Mouse (Mus musculus): ENCODE results near the gene Gm20388.

Gene Gm20388

DNA sequence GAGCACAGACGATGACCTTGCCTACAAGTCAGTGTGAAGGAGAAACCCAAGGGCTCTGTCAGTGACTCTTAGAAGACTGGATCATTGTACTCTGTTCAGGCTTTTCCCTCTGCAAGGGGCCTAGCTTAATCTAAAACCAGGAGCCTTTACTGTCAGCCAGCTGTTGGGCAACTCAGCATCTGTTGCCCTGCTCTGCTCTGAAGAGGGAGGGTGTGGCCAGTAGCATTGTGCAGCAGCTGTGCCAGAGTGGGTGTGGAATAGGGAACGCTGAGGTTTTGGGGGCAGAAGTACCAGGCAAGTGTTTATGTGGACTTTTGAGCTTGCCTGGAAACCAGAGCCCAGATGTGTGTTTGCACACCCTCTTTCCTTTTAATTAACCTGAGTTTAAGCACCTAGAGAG, 2111.1 kb downstream of the Gm20388 start:
- no peak for DNase-seq (ENCODE audit: low read depth, low spot score)

DNA sequence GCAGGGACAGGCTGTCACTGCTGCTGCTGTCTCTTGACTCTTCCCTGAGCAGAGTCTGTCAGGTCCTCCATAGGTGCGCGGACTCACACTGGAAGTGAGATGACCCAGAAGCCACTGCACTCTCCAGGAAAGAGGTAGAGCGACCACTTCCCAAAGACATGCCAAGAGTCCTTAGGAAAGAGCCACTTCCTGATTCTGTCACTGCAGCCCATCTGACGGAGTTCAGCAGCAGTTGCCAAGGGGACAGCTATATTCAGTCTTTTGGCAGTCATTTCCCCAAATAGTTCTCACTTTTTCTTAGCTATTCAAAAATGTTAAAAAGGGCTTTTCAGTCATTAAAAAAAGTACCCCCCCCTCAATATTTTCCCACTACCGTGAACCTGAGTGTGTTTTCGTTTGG, 2111.6 kb downstream of the Gm20388 start:
- DNase-seq (ENCODE audit: low read depth, low spot score), result no peak

DNA sequence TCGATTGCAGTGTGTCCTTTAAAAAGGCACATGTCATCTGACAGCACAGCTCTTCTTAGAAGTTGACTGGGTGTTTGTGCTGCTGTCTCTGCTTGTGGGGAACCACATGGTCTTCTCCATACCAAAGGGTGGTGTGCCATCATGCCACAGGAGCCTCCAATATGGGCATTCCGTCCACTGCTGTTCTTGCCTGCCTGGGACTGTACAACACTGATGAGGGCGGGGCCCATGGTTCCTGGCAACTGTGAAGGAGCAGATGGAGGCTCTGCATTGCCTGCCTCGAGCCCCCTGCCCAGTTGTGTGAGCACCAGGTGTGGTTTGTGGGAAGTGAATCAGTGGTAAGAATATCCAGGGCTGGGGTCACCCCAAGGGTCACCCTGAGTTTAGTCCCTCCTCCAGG, 2112.1 kb downstream of the Gm20388 start:
- no peak for DNase-seq (ENCODE audit: low read depth, low spot score)

DNA sequence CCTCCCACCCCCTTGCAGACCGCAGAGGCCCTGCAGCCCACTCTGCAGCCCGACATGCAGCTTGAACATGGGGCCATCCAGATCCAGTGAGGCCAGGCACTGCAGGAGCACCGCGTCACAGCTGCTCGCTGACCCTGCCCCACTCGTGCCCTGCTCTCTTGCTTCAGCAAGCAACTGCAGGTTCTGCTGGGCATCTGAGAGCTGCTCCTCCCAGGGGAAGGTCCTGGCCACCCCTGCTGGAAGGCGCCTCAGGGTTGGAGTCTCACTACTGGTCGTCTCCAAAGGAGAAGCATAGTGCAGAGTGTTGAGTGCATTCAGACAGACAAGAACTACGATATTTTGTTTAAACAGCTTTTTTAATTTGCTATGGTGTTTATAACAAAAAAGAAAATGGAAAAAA, 2114.9 kb downstream of the Gm20388 start:
- no peak for DNase-seq (ENCODE audit: low read depth, low spot score)

DNA sequence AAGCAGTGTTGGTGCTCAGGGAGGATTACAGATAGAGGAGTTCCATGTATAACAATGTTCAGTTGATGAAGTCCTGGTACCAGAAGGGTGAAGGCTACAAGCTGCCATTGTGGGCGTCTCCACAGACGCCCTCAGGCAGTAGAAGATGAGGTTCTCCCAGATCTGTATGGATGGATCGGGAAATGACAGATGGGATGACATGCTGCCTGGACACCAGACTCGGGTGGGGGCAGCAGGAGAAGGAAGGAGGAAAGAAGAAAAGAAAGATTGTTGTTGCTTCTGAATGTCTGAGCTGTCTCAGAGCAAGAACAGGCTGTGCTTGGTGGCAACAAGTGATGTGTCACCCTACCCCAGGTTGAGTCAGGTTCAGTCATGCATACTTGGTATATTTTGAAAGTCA, 2117.5 kb downstream of the Gm20388 start:
- no peak for DNase-seq (ENCODE audit: low read depth, low spot score)

DNA sequence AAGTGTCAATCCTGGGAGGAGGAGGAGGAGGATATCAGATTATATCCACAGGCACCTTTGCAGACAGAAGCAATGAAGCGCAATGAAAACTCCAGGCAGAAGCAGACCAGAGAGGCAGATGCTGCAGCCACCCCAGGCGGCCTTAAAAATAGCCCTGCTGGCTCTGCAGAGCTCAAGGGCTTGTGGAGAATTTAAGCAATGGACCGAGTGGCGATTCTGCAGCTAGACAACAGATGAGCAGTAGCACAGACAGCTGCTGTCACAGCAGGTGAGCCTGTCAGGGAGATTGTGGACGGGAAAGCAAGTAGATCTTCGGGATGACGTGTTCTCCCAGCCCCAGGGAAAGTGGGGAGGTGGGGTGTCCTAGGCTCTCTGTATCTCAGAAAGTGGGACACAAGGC, 2120.3 kb downstream of the Gm20388 start:
- DNase-seq (ENCODE audit: low read depth, low spot score), result peak; percentile 15

DNA sequence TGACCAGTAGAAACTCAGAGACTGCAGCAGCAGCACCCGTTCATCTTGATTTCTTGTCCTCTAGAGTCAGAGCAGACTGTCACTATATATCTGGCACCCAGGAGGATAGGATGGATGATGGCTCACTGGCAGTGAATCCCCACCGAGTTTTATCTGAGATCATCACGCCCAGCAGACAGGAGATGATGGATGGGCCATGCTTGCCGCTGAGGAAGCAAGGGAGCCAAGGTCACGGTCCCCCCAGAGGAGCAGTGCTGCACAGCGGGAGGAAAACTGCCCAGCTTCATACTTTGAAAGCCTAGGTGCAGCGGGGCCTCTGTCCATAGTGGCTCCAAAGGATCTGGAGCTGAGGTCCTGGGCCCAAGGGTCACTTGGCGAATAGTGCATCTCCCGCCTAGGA, 2122.1 kb downstream of the Gm20388 start:
- DNase-seq (ENCODE audit: low read depth, low spot score), result no peak

DNA sequence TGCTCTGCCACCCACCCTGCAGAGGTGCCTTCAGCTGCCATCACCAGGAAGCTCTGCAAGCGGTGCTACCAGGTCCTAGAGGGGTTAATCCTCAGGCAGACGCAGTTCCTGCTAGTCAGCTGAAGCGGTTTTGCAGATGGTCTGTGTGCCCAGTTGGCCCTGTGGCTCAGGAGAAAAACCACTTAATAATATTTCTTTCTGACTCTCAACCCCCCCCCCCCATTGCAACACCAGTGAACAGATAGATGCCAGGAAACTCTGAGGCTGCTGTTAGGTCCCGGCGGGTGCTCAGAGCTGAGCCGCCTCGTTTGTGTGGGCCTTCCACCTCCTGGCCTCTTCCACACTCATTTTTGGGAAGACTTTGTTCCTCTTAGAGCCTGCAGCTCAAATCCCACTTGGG, 2124.9 kb downstream of the Gm20388 start:
- no peak for DNase-seq (ENCODE audit: low read depth, low spot score)

DNA sequence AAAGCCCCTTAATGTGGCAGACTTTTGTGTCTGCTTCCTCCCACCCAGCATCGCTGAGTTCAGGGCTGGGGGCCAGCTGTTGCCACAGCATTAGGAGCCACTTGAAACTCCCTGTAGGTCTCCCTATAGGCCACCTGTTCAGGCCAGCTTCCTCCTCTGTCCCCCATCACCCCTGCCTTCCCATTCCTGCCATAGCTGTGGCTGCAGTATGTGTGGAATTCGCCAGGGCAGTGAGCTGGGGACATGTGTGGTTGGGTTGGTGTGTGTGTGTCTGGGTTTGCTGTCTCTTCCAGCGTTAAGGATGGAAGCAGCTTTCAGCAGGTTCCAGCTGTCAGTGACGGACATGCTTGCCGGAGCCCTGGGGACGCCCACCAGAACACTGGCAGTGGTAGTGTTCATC, 2125.7 kb downstream of the Gm20388 start:
- DNase-seq (ENCODE audit: low read depth, low spot score), result no peak

DNA sequence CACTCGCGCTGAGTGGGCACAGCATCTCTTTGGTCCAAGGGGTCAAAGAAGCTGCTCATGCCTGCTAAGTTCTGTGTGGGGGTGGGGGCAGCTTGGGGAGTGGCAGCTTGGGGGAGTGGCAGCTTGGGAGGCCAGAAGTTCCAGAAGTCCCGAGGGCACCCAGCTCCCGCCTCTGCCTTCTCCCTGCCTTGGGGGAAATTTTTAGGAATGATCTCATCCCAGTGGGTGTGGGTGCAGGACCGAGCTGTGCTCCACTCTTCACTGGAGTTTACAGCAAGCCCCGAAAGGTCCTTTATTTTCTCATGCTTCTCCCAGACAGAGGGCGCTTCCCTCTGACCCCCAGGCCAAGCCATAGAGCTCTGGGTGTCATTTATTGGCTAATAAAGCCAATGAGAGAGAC, 2126.6 kb downstream of the Gm20388 start:
- DNase-seq (ENCODE audit: low read depth, low spot score), result no peak

DNA sequence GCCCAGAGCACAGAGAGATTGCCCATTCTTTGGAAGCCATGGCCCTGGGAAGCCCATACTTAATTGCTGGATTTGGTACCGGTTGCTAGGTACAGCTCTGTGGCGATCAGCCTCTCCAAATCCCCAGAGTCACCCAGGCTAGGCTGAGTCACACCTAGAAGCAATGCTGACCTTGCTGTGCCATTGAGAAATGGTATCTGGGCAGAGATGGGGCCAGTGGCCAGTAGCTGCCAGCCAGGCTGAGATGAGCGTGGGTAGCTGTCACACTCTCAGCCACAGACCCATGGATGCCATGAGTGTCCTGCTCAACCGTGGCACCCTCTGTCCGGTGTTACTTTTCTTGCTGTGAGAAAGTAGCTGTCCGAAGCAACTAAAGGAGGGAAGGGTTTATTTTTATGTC, 2127.4 kb downstream of the Gm20388 start:
- no peak for DNase-seq (ENCODE audit: low read depth, low spot score)

DNA sequence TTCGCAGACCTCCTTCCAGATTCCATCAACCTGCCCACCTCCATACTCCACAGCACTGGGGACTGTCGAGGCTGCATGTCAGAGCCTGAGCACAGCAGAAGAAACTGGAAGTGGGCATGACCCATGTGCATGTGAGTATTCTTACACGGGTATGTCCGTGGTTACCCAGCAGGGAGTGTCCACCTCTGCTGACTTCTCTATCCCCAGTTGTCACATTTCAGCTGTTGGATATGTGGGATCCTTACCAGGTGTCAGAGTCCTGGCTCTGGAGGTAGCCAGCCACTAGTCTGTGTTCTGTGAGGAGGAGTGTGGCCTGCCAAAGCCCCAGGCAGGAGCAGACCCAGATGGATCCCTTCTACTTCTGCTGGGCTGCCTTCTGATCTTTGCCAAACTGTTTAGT, 2128.8 kb downstream of the Gm20388 start:
- DNase-seq (ENCODE audit: low read depth, low spot score), result no peak

DNA sequence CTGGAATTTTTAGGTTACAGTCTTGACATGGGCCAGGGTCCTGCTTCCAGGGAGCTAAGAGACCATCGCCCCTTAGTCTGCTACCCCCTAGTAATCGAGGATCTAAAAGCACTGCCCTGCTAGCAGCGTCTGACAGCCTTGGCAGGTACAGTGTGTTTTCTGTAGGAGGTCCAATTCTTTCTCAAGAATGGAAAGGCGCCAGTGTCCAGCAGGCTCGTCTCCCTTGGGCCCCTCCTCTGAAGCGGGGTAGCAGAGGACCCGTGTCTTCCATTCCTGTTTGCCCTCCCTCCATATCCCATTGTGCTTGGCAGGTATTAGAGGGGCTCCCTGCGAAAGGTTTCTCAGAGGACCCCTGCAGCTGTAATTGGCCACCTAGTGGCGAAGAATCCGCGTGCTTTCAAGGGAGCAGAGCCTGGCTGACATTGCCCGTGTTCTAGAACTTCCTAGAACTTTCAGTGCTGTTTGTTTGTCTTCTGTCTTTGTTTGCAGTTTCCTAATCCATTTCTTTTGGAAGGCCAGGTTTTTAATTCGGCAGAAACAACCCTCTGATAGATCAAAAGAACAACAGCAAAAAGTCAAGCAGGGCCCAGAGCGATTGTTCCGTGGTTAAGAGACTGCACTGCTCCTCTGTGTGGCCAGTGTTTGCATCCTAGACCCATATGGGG, 2136.7 kb downstream of the Gm20388 start:
- DNase-seq (ENCODE audit: low read depth, low spot score), result no peak

DNA sequence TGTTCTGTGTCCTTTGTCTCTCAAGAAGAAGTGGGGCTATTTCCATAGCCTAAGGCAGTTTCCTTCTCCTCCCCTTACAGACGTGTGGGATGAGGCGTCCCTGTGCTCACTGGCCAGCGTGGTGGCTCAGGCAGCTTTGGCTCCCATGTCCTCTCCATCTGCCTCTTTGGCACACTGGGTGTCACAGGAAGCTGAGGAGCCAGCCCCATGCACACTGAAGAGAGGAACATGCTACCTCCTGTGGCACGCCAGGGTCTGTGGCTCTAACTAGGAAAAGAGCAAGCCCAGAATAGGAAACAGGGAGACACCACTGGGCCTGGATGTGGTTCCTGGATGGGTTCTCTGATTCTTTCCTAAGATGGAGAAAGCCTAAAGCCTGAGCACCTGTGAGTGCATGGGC, 2138.6 kb downstream of the Gm20388 start:
- no peak for DNase-seq (ENCODE audit: low read depth, low spot score)

DNA sequence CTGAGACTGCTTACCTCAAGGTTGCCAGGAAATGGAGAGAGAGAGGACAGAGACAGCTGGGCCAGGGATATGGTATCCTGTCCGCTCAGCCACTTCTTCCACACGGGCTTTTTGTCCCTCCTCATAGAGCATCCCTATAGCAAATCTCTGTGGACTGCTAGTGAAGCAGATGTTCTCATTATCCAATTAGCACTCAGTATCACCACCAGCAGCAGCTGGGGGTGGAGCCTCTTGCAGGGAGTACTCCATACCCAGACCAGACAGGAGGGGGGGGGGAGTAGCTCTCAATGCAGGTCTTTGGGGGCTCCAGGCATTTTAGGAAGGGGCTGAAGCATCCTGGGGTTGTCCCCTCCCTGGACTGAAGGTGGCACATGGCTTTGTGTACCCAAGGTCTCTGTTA, 2139.3 kb downstream of the Gm20388 start:
- DNase-seq (ENCODE audit: low read depth, low spot score), result no peak

DNA sequence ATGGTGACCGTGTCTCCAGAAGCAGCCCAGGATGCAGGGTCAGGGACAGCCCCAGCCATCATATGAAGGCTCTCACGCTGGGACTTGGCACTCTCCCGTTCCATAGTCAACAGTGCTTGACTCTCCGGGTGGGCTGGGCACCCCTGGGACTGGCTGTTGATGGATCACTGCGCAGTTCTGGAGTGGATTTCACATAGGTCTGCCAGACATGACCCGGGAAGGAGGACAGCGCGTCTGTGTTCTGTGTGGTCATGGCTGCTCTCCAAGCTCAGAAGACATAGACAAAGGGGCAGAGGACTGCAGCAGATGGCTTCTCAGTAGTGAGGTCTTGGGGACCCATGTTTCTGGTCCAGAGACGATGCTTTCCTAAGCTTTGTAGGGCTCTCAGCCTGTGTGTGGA, 2140.0 kb downstream of the Gm20388 start:
- no peak for DNase-seq (ENCODE audit: low read depth, low spot score)

DNA sequence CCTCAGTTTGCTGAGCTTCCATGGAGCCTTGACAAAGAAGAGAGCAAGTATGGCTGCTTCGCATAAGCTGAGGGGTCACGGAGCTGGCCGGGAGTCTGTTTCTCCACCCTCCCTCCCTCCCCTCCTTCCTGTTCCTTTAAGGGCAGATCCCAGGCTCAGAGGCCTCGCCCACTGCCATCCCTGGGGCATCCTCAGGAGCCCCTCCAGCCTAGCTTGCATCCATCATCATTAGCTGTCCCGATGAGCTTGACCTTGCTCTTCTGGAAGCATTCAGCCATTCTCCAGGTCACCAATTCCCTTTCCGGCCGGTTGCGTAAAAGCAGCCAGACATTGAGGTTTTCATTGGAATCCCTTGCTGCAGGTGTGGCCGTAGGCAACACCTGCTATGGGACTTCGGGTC, 2144.7 kb downstream of the Gm20388 start:
- no peak for DNase-seq (ENCODE audit: low read depth, low spot score)

DNA sequence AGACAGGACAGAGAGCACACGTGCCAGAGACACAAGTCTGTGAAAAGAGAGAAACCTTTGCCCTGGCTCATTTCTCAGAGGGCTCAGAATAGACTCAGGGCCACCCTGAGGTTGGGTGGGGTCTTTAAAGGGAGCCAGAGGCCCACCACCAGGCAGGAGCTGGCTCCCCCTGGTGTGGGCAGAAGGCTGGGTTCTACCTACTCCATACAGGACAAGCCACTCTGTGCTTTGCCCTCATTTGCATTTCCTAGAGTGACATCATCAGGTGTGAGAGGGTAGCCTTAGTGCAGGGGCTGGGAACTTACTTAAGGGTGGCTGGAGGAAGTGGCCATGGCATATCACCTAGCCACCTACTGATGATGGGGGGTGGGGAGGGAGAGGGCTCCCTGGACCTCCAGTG, 2145.5 kb downstream of the Gm20388 start:
- DNase-seq (ENCODE audit: low read depth, low spot score), result no peak

DNA sequence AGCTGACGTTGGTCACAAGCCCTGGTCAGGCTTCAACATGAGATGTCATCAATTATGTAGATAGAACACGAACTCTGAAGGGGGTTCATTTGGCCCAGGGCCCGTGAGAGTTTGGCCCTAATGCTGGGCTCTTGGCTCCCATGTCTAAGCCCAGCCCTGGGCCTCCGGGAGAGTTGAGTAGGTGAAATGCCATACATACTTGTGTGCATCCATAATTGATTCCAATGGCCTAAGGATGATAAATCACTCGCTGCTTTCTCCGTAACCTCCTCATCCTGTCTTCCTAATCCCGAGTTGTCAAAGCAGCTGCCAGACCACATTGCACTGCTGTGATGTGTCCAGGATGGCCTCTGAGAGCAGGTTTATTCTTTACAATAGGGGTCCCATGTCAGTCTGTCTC, 2146.2 kb downstream of the Gm20388 start:
- no peak for DNase-seq (ENCODE audit: low read depth, low spot score)

DNA sequence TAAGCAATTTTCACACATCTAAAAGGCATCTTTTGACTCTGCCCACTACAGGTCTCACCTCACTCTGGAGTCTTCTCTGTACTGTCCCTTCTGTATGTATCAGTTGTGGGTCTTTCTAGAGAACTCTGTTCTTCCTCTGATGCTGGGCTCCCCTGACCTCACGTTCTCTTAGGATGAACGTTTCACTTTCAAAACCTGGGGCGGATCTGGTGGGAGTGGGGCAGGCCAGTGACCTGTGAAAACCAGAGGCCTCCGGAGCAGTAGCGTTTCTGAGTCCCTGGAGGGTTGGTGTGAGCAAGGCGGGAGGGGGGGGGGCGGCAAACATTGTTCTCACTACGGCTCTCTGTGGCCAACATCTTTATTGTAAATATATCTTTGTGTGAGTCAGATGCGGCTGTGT, 2147.9 kb downstream of the Gm20388 start:
- DNase-seq (ENCODE audit: low read depth, low spot score), result no peak

DNA sequence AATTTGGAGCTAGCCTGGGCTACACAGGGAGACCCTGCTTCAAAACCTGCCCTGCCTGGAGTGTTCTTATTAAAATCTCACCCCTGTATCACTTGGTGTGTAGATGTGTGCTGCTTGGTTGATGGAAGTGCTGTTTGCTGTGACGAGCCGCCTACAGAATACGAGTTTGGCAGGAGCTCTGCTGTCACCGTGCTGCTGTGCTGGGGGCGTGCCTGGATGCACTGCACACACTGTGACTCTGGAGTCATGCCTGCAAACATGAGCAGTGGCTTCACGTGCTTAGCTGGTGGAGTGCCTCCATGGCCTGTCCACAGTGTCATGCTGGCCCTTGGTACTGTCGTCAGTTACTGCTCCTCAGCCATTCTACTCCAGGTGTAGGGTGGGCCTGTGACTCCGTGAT, 2148.3 kb downstream of the Gm20388 start:
- DNase-seq (ENCODE audit: low read depth, low spot score), result no peak

DNA sequence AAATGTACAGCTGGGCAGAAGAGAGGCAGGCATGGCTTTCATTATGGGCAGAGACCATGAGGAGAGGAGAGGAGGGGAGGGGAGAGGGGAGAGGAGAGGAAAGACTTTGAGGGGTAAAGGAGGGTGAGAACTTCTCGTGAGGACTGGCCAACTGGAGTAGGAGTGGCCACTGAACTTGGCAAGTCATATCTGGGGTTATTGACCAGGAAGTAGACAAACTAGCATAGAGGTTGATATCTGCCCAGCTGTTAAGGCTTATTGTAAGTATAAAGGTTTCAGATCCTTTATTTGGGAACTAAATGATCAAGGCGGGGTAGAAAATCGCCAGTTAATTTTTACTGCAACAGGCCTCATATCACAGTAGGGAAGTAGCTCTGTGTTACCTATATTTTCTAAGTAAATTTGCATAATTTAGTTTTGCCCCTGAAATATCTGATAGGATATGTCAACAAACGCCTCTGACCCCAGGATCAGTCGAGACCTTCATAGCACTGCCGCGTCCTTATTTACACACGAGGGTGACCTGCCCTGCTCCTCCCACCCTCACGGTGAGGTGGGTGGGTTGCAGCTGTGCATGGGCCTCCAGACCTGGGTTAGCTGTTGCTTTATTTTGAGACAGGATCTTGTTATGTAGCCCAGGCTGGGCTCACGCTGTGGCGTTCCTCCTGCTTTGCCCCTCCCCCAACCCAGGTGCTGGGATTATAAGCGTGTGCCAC, 2152.0 kb downstream of the Gm20388 start:
- no peak for DNase-seq (ENCODE audit: low read depth, low spot score)

DNA sequence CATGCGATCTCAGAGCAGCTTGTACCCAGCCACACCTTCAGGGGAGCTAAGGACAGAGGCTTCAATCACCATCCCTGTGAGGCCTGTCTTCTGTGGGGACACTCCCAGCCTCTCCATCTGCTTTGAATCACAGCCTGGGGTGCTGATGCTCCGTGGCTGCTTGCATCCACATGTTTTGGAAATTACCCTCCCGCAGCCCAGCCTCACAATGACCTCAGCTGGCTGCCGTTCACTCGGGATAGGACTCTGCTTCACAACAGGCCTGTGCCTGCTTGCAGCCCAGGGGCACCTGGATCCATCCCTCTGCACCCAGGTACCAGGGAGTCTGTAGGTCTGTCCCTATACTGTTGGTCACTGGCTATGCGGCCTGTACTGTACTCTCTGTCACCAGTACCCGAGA, 2153.7 kb downstream of the Gm20388 start:
- DNase-seq (ENCODE audit: low read depth, low spot score), result no peak

Measured in retina, adult 2 months (tissue).